Mouse (Mus musculus) adrenal gland, postnatal 4 days (tissue): ENCODE results near the gene Bcl7b. TPM values are rescaled to one million over a fixed set of nuclear protein-coding genes. Genes with fewer than 3 reads are reported as not detected.
"Not testable (repeated sequence)": the region's sequence is repeated elsewhere in the genome, so short reads cannot be mapped to it uniquely, and the experiment has no call there.

Source experiments
- DNase-seq, 2 experiments: peaks; one replicate each; pipeline ENCODE4 v3.0.0; 2021 to 2022; ENCODE audit warnings: low spot score in 2 of 2, mixed read lengths in 2 of 2
- microRNA-seq: library from miRNA; unstranded; fragments of <30 nt; microRNA quantifications from one replicate; pipeline ENCODE4 v1.2.0, GENCODE M21; 2021
- total RNA-seq, 2 experiments: library from RNA; stranded (reverse); gene quantifications; 2 replicates each; pipeline ENCODE4 v1.2.3; 2021

Bcl7b gene
- total RNA-seq, 2 experiments from 2014 or later = 44.6 to 52.1 TPM

DNA sequence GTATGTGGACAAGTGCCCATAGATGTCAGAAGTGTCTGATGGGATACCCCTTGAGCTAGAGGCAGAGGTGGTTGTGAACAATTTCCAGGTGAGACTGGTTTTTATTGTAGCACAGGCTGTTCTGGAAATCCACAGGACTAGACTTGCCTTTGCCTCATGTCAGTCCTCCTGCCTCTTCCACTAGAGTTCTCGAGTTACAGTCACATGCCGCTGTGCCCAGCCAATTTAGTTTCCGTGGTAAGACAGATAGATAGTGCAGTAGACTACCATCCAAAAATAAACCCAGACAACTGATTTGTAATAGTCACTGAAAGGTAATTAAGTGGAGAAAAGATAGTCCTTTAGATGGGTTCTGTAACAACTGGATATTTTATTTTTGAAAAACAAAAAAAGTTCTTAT is 34.7 kb downstream of the Bcl7b start:
- DNase-seq = no peak

DNA sequence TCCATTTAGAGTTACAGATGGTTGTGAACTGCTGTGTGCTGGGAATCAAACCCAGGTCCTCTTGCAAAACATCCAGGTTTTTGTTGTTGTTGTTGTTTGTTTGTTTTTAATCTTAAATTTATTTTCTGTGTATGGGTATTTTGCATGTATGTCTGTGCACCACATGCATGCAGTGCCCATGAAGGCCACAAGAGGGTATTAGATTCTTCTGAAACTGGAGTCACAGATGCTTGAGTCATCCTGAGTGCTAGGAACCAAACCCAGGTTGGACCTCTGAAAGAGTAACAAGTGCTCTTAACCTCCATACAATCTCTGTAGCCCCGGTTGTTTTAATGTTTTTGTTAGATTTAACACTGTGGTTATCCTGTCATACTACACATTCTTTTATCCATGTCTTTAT is 40.1 kb downstream of the Bcl7b start:
- no peak for DNase-seq

DNA sequence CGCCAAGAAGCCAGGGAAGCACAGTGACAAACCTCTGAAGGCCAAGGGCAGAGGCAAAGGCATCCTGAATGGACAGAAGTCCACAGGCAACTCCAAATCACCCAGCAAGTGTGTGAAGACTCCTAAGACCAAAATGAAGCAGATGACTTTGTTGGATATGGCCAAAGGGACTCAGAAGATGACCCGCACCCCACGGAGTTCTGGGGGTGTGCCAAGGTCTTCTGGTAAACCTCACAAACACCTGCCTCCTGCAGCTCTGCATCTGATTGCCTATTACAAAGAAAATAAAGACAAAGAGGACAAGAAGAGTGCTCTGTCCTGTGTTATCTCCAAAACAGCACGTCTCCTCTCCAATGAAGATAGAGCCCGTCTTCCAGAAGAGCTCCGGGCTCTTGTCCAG is 48.8 kb downstream of the Bcl7b start:
- no peak for DNase-seq

DNA sequence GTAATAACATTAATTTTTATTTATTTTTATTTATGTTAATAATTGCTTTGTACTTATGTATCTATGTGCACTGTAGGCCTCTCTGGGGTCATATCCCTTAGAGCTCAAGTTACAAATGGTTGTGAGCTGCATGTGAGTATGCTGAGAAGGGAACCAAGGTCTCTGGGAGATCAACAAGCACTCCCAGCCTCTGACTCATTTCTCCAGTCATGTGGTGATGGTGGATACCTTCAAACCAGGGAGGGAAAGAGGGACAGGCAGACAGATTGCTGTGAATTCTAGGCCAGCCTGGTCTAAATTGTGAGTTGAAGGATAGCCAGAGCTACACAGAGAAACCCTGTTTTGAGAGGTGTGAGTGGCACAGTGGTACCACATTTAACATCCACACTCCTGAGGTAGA is 52.9 kb downstream of the Bcl7b start:
- no peak for DNase-seq

DNA sequence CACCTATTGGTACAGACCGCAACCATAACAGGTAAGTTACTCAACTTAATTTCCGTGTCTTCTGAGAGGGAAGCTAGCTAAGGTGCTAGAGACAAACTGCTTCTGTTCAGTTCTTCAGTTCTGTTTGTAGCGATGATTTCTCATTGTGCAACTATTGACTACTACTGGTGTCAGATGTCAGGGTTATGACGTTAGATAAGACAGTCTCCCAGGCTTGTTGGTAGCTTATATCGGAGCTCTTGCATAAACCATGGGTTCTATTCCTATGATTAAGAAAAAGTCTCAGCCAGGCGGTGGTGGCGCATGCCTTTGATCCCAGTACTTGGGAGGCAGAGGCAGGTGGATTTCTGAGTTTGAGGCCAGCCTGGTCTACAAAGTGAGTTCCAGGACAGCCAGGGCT is 54.0 kb downstream of the Bcl7b start:
- no peak for DNase-seq

DNA sequence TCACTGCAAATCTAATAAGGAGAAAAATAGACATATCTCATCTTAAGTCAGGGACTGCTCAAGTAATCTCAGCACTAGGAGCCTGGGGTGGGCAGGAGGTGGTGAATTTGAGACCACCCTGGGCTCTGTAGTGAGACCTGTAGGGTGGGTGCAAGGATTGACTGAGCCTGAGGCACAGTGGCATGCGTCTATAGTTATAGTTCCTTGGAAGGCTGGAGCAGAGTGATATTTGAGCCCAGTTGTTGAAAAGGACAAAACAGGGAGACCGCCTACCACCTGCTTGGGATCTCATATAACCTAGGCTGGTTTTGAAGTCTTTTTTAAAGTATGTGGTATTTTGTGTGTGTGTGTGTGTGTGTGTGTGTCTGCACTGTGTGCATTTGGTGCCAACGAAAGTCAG is 56.1 kb downstream of the Bcl7b start:
- no peak for DNase-seq

DNA sequence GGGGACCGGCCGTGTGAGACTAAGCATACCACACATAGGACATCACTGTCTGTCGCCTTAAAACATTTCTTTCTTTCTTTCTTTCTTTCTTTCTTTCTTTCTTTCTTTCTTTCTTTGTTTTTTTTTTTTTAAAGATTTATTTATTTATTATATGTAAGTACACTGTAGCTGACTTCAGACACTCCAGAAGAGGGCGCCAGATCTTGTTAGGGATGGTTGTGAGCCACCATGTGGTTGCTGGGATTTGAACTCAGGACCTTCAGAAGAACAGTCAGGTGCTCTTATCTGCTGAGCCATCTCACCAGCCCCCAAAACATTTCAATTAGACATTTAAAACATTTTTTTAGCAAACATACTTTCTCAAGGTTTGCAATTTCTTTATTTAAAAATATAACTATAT is 57.8 kb downstream of the Bcl7b start:
- not testable (repeated sequence) for DNase-seq

DNA sequence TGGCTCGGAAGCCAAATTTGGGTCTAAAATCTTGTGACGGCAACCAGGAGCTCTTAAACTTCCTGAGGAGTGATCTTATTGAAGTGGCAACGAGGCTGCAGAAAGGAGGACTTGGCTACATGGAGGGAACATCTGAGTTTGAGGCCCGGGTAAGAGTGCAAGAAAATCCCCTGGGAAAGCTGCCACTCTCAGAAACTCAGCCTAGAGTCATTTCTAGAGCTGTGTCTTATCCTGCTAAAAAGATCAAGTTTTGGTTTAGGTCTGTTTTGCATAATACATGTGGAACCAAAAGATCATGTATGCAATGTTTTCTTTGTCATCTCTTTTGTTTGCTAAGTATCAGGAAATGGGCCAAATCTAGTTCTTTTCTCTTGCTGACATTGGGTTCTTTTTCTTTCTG is 62.1 kb downstream of the Bcl7b start:
- DNase-seq = no peak

Small RNA genes within 50 kb of the gene (microRNA-seq; reads per million reads assigned to microRNA genes)
- gene Gm25315 = not detected

Other genes with a start within 250 kb of the Bcl7b start
- gene Mettl27, start 235.9 kb upstream of the Bcl7b start, total RNA-seq = 10 to 100 TPM; 33.0 to 36.3 TPM
- gene Cldn4, start 221.3 kb upstream of the Bcl7b start, total RNA-seq = 1 to 10 TPM in 1 of 2 experiments, under 1 TPM in 1; 0.23 to 7.8 TPM
- gene Cldn3, start 182.1 kb upstream of the Bcl7b start, total RNA-seq = 1 to 10 TPM; 8.6 to 9.4 TPM
- 10 to 100 TPM; 54.9 to 55.5 TPM for gene Abhd11, start 159.1 kb upstream of the Bcl7b start, total RNA-seq
- gene Stx1a, start 144.8 kb upstream of the Bcl7b start, total RNA-seq = 10 to 100 TPM; 17.5 to 20.3 TPM
- 10 to 100 TPM; 27.9 to 28.8 TPM for gene Dnajc30, start 104.1 kb upstream of the Bcl7b start, total RNA-seq
- 10 to 100 TPM; 49.7 to 50.1 TPM for gene Bud23, start 103.3 kb upstream of the Bcl7b start, total RNA-seq
- 10 to 100 TPM; 10.1 to 12.3 TPM for gene Vps37d, start 90.0 kb upstream of the Bcl7b start, total RNA-seq
- gene Mlxipl, start 78.4 kb upstream of the Bcl7b start, total RNA-seq = 10 to 100 TPM; 37.8 to 38.7 TPM
- gene Tbl2, start 18.6 kb upstream of the Bcl7b start, total RNA-seq = 10 to 100 TPM; 22.3 to 26.7 TPM
- gene Baz1b, start 19.0 kb downstream of the Bcl7b start, total RNA-seq = 10 to 100 TPM; 67.4 to 76.4 TPM
- 1 to 10 TPM; 2.6 to 2.8 TPM for gene Fzd9, start 82.9 kb downstream of the Bcl7b start, total RNA-seq
- under 1 TPM; 0.23 to 0.48 TPM for gene Fkbp6, start 181.8 kb downstream of the Bcl7b start, total RNA-seq
- under 1 TPM in 1 of 2 experiments, not detected in 1; 0.20 TPM for gene Trim50, start 185.0 kb downstream of the Bcl7b start, total RNA-seq
- gene Nsun5, start 201.7 kb downstream of the Bcl7b start, total RNA-seq = 10 to 100 TPM; 23.9 to 24.9 TPM
- gene Pom121, start 226.3 kb downstream of the Bcl7b start, total RNA-seq = 10 to 100 TPM; 35.9 to 40.7 TPM